Mouse (Mus musculus) stomach, postnatal 0 days (tissue): ENCODE results near the gene Pygo2.

Experiments
- CTCF ChIP-seq: IDR thresholded peaks from 2 replicates; pipeline ENCODE4 v1.5.1; 2016; ENCODE audit warnings: antibody characterized with exemption, low read depth, mild to moderate bottlenecking, moderate library complexity
- EP300 ChIP-seq: optimal IDR thresholded peaks from 2 replicates; pipeline ENCODE3; 2016; ENCODE audit warnings: antibody characterized with exemption

- TF ChIP-seq CTCF: no peak
- no peak for TF ChIP-seq EP300
Measured at GRCm38 (mm10) chr3:89451916-89452315, 21.9 kb downstream of the Pygo2 start.
